Mouse (Mus musculus): ENCODE measurements around the gene Zfp940. TPM values are rescaled to one million over a fixed set of nuclear protein-coding genes. Genes with fewer than 3 reads are reported as not detected.
A peak's percentile ranks its signal among the peaks of the same experiment; 100 is the strongest.
"Not testable (repeated sequence)": the region's sequence is repeated elsewhere in the genome, so short reads cannot be mapped to it uniquely, and the experiment has no call there.

Gene Zfp940
- polyA plus RNA-seq (2014; fragmentation: Nextera tagmentation; extraction: Ambion mirVana): 13.7 and 16.5 TPM in 2 replicates

DNA sequence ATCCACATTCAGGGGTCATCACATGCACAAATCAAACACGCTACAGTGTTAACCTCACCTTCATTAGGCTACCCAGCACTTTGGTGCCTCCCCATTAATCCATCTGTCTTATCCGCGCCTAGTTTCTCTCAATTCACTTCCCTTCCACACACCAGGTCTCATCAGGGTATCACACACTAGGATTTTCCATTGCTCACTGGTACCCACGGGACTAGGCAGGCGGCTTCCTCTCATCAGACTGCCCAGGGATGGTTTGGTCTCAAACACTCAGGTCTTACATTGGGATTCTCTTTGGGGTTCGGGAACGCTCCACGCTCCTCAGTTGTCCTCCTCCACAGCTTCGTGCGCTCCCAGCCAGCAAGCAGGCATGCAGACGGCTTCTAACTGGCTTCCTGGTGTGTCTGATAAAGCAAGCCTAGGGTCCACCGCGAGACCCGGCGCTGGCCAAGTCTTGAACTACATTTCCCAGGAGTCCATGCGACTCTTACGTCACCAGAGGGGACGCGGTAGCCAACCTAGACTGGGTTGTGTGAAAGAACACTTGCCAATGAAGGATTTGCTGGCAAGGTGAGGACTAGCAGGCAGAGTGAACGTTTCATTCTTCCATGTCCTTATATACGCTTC is at the start of gene Zfp940:
Gene Zfp940, minus strand, starts transcription at position 451 of the 624 bp plus-strand sequence.
- H3K36me3 ChIP-seq (ENCODE audit: control insufficient read depth, insufficient read depth, low read length): peaks cover 9% of the 10 kb centered on the region; the same call in 1 of the 2 replicates
- H3K4me1 ChIP-seq (ENCODE audit: control insufficient read depth, insufficient read depth, low read length): peaks cover 4% of the 10 kb centered on the region
- peak; percentile 97 for DNase-seq
- peak within 1 kb of the TSS; percentile 54 for H3K4me3 ChIP-seq (replicated peaks; ENCODE audit: low read depth, low read length)
- H3K27ac ChIP-seq (replicated peaks; ENCODE audit: low read depth, low read length): peak within 1 kb of the TSS; percentile 77
- no peaks in the 10 kb centered on the region for H3K27me3 ChIP-seq (ENCODE audit: control insufficient read depth, insufficient read depth, low read length)
- peak; percentile 98 for ATAC-seq (ENCODE audit: low FRiP score, low TSS enrichment)
- under 1% methylated on average over 21 of the region's 21 CpGs for WGBS
- H3K9ac ChIP-seq (replicated peaks; ENCODE audit: low read length): peak within 1 kb of the TSS; percentile 72
- H3K4me2 ChIP-seq (ENCODE audit: low read length): peak within 1 kb of the TSS; percentile 84
- no peaks in the 10 kb centered on the region for H3K9me3 ChIP-seq (ENCODE audit: control insufficient read depth, low read length)

DNA sequence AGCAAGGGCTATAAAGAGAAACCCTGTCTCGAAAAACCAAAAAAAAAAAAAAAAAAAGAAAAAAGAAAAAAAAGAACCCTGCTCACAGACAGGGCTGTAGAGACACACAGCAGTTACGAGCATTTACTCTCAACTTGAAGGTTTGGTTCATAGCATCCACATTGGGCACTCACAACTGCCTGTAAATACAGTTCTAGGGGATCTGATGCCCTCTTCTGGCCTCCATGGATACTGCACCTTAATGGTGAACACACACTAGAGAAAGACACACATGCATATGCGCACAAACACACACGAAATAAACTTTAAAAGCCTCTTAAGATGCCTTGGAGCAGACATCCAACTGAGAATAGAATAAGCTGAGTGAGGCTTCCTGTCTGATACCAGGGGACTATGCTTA is 44.9 kb upstream of the Zfp940 start:
- H3K27ac ChIP-seq (replicated peaks; ENCODE audit: low read depth, low read length): no peak overlapping the region
- WGBS: 96% methylated on average over 4 of the region's 4 CpGs
- DNase-seq: no peak

GRCm38 (mm10) chr7:29892756-29893155 is 39.3 kb upstream of the Zfp940 start:
- DNase-seq: no peak
- Histone ChIP-seq H3K27me3 (ENCODE audit: control insufficient read depth, insufficient read depth, low read length) (no peaks in the 10 kb centered on the region), H3K9me3 (ENCODE audit: control insufficient read depth, low read length) (peaks cover 34% of the 10 kb centered on the region), H3K4me3 (replicated peaks; ENCODE audit: low read depth, low read length) (no peak overlapping the region), H3K27ac (replicated peaks; ENCODE audit: low read depth, low read length) (no peak overlapping the region), H3K4me2 (ENCODE audit: low read length) (no peak overlapping the region), H3K9ac (replicated peaks; ENCODE audit: low read length) (no peak overlapping the region), H3K4me1 (ENCODE audit: control insufficient read depth, insufficient read depth, low read length) (no peaks in the 10 kb centered on the region), H3K36me3 (ENCODE audit: control insufficient read depth, insufficient read depth, low read length) (peaks cover 74% of the 10 kb centered on the region)
- ATAC-seq (ENCODE audit: low FRiP score, low TSS enrichment): no peak
- WGBS: over 99% methylated on average over 4 of the region's 4 CpGs

More for the DNA sequence above, 44.9 kb upstream of the Zfp940 start:
- no peak overlapping the region for H3K4me2 ChIP-seq (ENCODE audit: low read length)
- ATAC-seq (ENCODE audit: low FRiP score, low TSS enrichment): no peak
- peaks cover 28% of the 10 kb centered on the region for H3K9me3 ChIP-seq (ENCODE audit: control insufficient read depth, low read length)
- H3K27me3 ChIP-seq (ENCODE audit: control insufficient read depth, insufficient read depth, low read length): no peaks in the 10 kb centered on the region
- no peaks in the 10 kb centered on the region for H3K4me1 ChIP-seq (ENCODE audit: control insufficient read depth, insufficient read depth, low read length)
- peaks cover 78% of the 10 kb centered on the region for H3K36me3 ChIP-seq (ENCODE audit: control insufficient read depth, insufficient read depth, low read length)
- H3K4me3 ChIP-seq (replicated peaks; ENCODE audit: low read depth, low read length): no peak overlapping the region
- no peak overlapping the region for H3K9ac ChIP-seq (replicated peaks; ENCODE audit: low read length)

DNA sequence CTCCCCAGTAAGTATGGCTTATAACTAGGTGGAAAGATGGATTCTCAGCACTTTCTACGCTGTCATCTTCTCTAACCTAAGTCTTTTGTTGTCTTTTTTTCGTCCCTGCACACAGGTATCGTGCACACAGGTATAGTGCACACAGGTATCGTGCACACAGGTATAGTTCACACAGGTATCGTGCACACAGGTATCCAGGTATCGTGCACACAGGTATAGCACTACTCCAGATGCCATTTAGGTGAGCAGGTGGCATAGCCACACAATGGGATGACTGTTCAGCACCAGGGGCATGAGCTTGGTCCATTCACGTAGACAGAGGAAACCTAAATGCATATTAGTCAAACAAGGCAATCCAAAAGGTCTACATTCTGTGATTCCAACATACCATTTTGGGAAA is 37.0 kb upstream of the Zfp940 start:
- H3K27me3 ChIP-seq (ENCODE audit: control insufficient read depth, insufficient read depth, low read length): no peaks in the 10 kb centered on the region
- H3K36me3 ChIP-seq (ENCODE audit: control insufficient read depth, insufficient read depth, low read length): peaks cover 54% of the 10 kb centered on the region
- no peak for DNase-seq
- 97% methylated on average over 7 of the region's 7 CpGs for WGBS
- no peaks in the 10 kb centered on the region for H3K4me1 ChIP-seq (ENCODE audit: control insufficient read depth, insufficient read depth, low read length)
- no peak overlapping the region for H3K27ac ChIP-seq (replicated peaks; ENCODE audit: low read depth, low read length)
- no peak overlapping the region for H3K4me2 ChIP-seq (ENCODE audit: low read length)
- ATAC-seq (ENCODE audit: low FRiP score, low TSS enrichment): no peak
- H3K9me3 ChIP-seq (ENCODE audit: control insufficient read depth, low read length): peaks cover 40% of the 10 kb centered on the region
- H3K9ac ChIP-seq (replicated peaks; ENCODE audit: low read length): no peak overlapping the region
- no peak overlapping the region for H3K4me3 ChIP-seq (replicated peaks; ENCODE audit: low read depth, low read length)

- DNase-seq (no peak), ATAC-seq (ENCODE audit: low FRiP score, low TSS enrichment) (no peak)
- Histone ChIP-seq H3K9me3 (ENCODE audit: control insufficient read depth, low read length) (peaks cover 3% of the 10 kb centered on the region; the same call in 1 of the 2 replicates), H3K4me2 (ENCODE audit: low read length) (no peak overlapping the region), H3K4me3 (replicated peaks; ENCODE audit: low read depth, low read length) (no peak overlapping the region), H3K36me3 (ENCODE audit: control insufficient read depth, insufficient read depth, low read length) (peaks cover 16% of the 10 kb centered on the region), H3K27ac (replicated peaks; ENCODE audit: low read depth, low read length) (no peak overlapping the region), H3K9ac (replicated peaks; ENCODE audit: low read length) (no peak overlapping the region), H3K27me3 (ENCODE audit: control insufficient read depth, insufficient read depth, low read length) (no peaks in the 10 kb centered on the region), H3K4me1 (ENCODE audit: control insufficient read depth, insufficient read depth, low read length) (no peaks in the 10 kb centered on the region)
- 94% methylated on average over 7 of the region's 7 CpGs for WGBS
These were observed 27.4 kb upstream of the Zfp940 start for GRCm38 (mm10) chr7:29880916-29881315.

DNA sequence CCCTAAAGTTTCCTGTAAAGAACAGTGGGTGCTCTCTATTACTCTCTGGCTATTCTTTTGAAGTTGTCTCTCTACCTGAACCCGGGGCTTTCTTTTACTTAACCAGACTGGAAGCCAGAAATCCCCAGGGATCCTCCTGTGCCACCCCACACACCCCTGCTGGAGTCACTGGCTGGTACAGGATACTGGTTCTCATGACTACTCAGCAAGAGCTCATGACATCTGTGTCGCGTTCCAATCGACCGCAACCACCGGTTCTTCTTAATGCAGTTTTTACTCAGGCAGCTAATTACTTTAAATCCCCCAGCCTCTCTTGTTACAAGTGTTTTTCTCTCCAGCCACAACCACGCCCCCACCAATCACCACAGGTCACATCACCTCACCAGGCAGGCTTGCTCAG is 26.6 kb upstream of the Zfp940 start:
- no peak overlapping the region for H3K4me2 ChIP-seq (ENCODE audit: low read length)
- H3K27me3 ChIP-seq (ENCODE audit: control insufficient read depth, insufficient read depth, low read length): no peaks in the 10 kb centered on the region
- no peaks in the 10 kb centered on the region for H3K4me1 ChIP-seq (ENCODE audit: control insufficient read depth, insufficient read depth, low read length)
- H3K9me3 ChIP-seq (ENCODE audit: control insufficient read depth, low read length): peaks cover 11% of the 10 kb centered on the region
- ATAC-seq (ENCODE audit: low FRiP score, low TSS enrichment) (no peak), DNase-seq (no peak)
- H3K4me3 ChIP-seq (replicated peaks; ENCODE audit: low read depth, low read length): no peak overlapping the region
- no peak overlapping the region for H3K27ac ChIP-seq (replicated peaks; ENCODE audit: low read depth, low read length)
- WGBS: 75% methylated on average over 7 of the region's 7 CpGs
- no peak overlapping the region for H3K9ac ChIP-seq (replicated peaks; ENCODE audit: low read length)
- H3K36me3 ChIP-seq (ENCODE audit: control insufficient read depth, insufficient read depth, low read length): peaks cover 25% of the 10 kb centered on the region

DNA sequence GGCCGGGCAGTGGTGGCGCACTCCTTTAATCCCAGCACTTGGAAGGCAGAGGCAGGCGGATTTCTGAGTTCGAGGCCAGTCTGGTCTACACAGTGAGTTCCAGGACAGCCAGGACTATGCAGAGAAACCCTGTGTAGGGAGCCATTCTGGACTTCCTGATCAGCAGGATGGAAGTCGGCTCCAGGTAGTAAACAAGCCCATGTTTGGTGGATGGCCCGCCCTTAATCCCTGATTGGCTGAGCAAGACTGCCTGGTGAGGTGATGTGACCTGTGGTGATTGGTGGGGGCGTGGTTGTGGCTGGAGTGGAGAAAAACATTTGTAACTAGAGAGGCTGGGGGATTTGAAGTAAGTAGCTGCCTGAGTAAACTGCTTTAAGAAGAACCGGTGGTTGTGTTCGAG is 24.1 kb upstream of the Zfp940 start:
- Histone ChIP-seq H3K36me3 (ENCODE audit: control insufficient read depth, insufficient read depth, low read length) (peaks cover 39% of the 10 kb centered on the region), H3K9me3 (ENCODE audit: control insufficient read depth, low read length) (peaks cover 26% of the 10 kb centered on the region)
- WGBS: 93% methylated on average over 9 of the region's 9 CpGs
- not testable (repeated sequence) for H3K9ac ChIP-seq (replicated peaks; ENCODE audit: low read length); H3K27ac ChIP-seq (replicated peaks; ENCODE audit: low read depth, low read length); H3K4me1 ChIP-seq (ENCODE audit: control insufficient read depth, insufficient read depth, low read length); ATAC-seq (ENCODE audit: low FRiP score, low TSS enrichment); H3K4me2 ChIP-seq (ENCODE audit: low read length); H3K4me3 ChIP-seq (replicated peaks; ENCODE audit: low read depth, low read length); H3K27me3 ChIP-seq (ENCODE audit: control insufficient read depth, insufficient read depth, low read length); DNase-seq

DNA sequence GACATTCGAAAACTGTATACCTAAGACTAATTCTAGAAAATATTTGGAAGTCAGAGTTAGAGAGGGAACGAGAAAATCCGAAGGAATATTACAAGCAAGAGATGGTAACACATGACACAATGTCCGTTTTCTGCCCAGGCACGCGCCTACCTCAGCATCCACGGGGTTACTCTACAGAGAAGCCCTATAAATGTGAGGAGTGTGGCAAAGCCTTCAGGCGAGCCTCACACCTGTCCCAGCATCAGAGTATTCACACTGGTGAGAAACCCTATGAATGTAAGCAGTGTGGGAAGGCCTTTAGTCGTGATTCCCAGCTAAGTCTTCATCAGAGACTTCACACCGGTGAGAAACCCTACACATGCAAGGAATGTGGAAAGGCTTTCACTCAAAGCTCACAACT is 20.8 kb upstream of the Zfp940 start:
- no peak overlapping the region for H3K9ac ChIP-seq (replicated peaks; ENCODE audit: low read length)
- 93% methylated on average over 10 of the region's 10 CpGs for WGBS
- DNase-seq (no peak), ATAC-seq (ENCODE audit: low FRiP score, low TSS enrichment) (no peak)
- H3K4me3 ChIP-seq (replicated peaks; ENCODE audit: low read depth, low read length): no peak overlapping the region
- H3K9me3 ChIP-seq (ENCODE audit: control insufficient read depth, low read length): peaks cover 26% of the 10 kb centered on the region
- H3K4me2 ChIP-seq (ENCODE audit: low read length): no peak overlapping the region
- peaks cover 44% of the 10 kb centered on the region for H3K36me3 ChIP-seq (ENCODE audit: control insufficient read depth, insufficient read depth, low read length)
- no peak overlapping the region for H3K27ac ChIP-seq (replicated peaks; ENCODE audit: low read depth, low read length)
- no peaks in the 10 kb centered on the region for H3K27me3 ChIP-seq (ENCODE audit: control insufficient read depth, insufficient read depth, low read length)
- no peaks in the 10 kb centered on the region for H3K4me1 ChIP-seq (ENCODE audit: control insufficient read depth, insufficient read depth, low read length)

DNA sequence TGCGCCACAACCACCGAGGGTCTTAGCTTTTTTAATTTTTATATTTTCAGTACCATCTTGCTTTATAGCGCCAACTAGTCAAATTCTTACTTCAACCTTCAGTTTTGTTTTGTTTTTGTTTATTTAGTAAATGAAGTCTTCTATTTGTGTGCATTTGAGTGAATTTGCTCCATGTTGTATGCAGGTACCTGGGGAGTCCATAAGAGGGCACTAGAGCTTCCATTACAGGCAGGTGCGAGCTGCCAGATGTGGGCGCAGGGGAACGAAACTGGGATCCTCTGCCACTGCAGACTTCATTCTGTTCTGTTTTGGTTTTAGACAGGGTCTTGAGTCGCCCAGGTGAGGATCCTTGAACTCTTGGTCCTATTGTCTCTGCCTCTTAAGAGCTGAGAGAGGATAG is 8.2 kb upstream of the Zfp940 start:
- WGBS: 88% methylated on average over 7 of the region's 7 CpGs
- Histone ChIP-seq H3K4me2 (ENCODE audit: low read length) (no peak overlapping the region), H3K27ac (replicated peaks; ENCODE audit: low read depth, low read length) (no peak overlapping the region), H3K36me3 (ENCODE audit: control insufficient read depth, insufficient read depth, low read length) (peaks cover 5% of the 10 kb centered on the region; the same call in 1 of the 2 replicates), H3K9me3 (ENCODE audit: control insufficient read depth, low read length) (no peaks in the 10 kb centered on the region), H3K4me1 (ENCODE audit: control insufficient read depth, insufficient read depth, low read length) (peaks cover 10% of the 10 kb centered on the region), H3K9ac (replicated peaks; ENCODE audit: low read length) (no peak overlapping the region), H3K4me3 (replicated peaks; ENCODE audit: low read depth, low read length) (no peak overlapping the region), H3K27me3 (ENCODE audit: control insufficient read depth, insufficient read depth, low read length) (no peaks in the 10 kb centered on the region)
- DNase-seq (no peak), ATAC-seq (ENCODE audit: low FRiP score, low TSS enrichment) (no peak)

Measured in midbrain, embryonic 14.5 days (tissue).